Mouse (Mus musculus): Measurements from ENCODE around the gene Gstp1.

GRCm38 (mm10) chr19:4004331-4004730 is 33.5 kb downstream of the Gstp1 start:
- TF ChIP-seq CTCF (IDR thresholded peaks at IDR 0.05; ENCODE audit: low read depth, low read length) (no peak), GATA1 (IDR thresholded peaks at IDR 0.05; ENCODE audit: borderline replicate concordance, low read length) (no peak), POLR2AphosphoS5 (IDR thresholded peaks at IDR 0.05; ENCODE audit: insufficient replicate concordance, low read depth, low read length) (no peak), TAL1 (conservative IDR thresholded peaks at IDR 0.05; ENCODE audit: low read depth, low read length) (no peak), GATA2 (IDR thresholded peaks at IDR 0.05; ENCODE audit: borderline replicate concordance, low read depth, low read length) (no peak)
